Mouse (Mus musculus): Measurements from ENCODE around the gene Hmcn2. TPM values are rescaled to one million over a fixed set of nuclear protein-coding genes. Genes with fewer than 3 reads are reported as not detected.

The Hmcn2 gene
- polyA plus RNA-seq, 1 experiment from 2014 or later = 0.20 TPM

DNA sequence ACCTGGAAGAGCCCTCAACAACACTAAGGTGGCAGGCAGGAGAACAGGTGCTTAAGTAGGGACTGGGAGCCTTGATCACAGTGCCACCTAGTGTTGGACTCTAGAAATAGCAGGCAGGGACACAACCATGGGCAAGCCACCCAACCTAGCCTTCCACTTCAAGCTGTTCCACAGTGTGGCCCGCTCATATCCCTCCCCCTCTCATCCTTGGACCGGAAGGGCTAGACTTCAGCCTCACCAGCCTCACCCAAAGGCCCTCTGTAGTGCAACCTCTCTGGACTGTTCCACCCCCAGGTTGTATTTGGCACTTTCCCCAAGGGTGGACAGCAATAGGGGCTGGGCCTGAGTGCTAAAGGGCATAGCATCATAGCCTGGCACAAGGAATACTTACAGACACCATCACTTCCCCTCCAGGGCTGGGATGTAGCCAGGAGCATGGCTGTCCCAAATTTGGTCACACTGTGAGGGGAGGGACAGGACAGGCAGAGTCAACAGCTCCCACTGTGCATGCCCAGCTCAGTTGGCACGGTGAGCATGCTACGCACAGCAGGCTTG is 67.2 kb downstream of the Hmcn2 start:
- Histone ChIP-seq H3K9me3 (ENCODE audit: low read length) (no peaks in the 10 kb centered on the region), H3K9ac (replicated peaks) (no peak overlapping the region), H3K36me3 (replicated peaks; ENCODE audit: insufficient read depth, low read length) (no peaks in the 10 kb centered on the region), H3K4me1 (ENCODE audit: insufficient read depth) (no peaks in the 10 kb centered on the region), H3K4me2 (ENCODE audit: low read depth, low read length) (no peak overlapping the region), H3K27ac (ENCODE audit: low read depth) (no peak overlapping the region), H3K27me3 (ENCODE audit: insufficient read depth, low read length) (0 out of 2 replicates have a peak, but pooled peaks cover 6% of the 10 kb centered on the region), H3K4me3 (ENCODE audit: low read depth, low read length) (no peak overlapping the region)
- no peak for ATAC-seq
- TF ChIP-seq CTCF (IDR thresholded peaks at IDR 0.05; ENCODE audit: low read depth) (peak; percentile 81), EP300 (IDR thresholded peaks at IDR 0.05; ENCODE audit: low read depth) (no peak)
- DNase-seq = peak; percentile 45
- 49% methylated on average over 4 of the region's 4 CpGs for WGBS (ENCODE audit: insufficient replicate concordance)

DNA sequence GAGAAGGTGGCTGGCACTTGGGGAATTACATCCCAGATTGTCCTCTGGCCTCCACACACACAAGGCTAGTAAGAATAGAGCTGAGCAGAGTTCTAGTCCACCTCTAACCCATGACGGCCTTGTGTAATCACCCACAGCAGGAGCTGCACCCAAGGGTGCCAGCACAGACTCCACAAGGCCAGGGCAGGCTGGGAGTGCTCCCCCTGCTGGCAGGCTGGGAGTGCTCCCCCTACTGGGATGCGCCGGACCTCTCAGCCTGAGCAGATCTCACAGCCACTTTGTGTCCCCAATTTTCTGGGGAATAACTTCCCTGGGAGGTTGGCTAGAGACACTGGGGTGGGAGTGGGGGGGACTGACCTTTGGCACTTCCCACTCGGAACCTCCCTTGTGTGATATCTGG is 68.7 kb downstream of the Hmcn2 start:
- Histone ChIP-seq H3K27me3 (ENCODE audit: insufficient read depth, low read length) (0 out of 2 replicates have a peak, but pooled peaks cover 6% of the 10 kb centered on the region), H3K9me3 (ENCODE audit: low read length) (no peaks in the 10 kb centered on the region), H3K36me3 (replicated peaks; ENCODE audit: insufficient read depth, low read length) (no peaks in the 10 kb centered on the region), H3K9ac (replicated peaks) (no peak overlapping the region), H3K4me1 (ENCODE audit: insufficient read depth) (no peaks in the 10 kb centered on the region), H3K4me3 (ENCODE audit: low read depth, low read length) (no peak overlapping the region), H3K27ac (ENCODE audit: low read depth) (no peak overlapping the region), H3K4me2 (ENCODE audit: low read depth, low read length) (no peak overlapping the region)
- peak; percentile 72 for DNase-seq
- 19% methylated on average over 4 of the region's 4 CpGs for WGBS (ENCODE audit: insufficient replicate concordance)
- no peak for TF ChIP-seq EP300 (IDR thresholded peaks at IDR 0.05; ENCODE audit: low read depth)
- peak; percentile 84 for TF ChIP-seq CTCF (IDR thresholded peaks at IDR 0.05; ENCODE audit: low read depth)
- no peak for ATAC-seq

DNA sequence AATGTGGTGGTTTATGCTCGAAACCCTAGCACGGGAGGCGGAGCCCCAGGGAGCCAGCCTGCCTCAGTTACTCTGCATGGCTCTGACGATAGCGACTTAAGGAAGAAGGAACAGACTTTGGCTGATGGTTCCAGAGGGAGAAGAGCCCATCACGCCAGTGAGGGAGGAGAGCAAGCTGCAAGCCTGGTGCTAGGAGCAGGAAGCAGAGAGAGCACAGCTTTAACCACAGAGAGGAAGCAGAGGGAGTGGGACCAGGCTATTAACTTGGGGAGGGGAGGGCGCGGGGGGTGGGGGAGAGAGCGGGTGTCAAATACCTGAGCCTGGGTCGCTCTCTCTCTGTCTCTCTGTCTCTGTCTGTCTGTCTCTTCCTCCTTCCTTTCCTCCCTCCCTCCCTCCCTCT is 102.8 kb downstream of the Hmcn2 start:
- no peak overlapping the region for H3K9ac ChIP-seq (replicated peaks)
- no peaks in the 10 kb centered on the region for H3K36me3 ChIP-seq (replicated peaks; ENCODE audit: insufficient read depth, low read length)
- 0 out of 2 replicates have a peak, but pooled peaks cover 5% of the 10 kb centered on the region for H3K27me3 ChIP-seq (ENCODE audit: insufficient read depth, low read length)
- ATAC-seq (no peak), DNase-seq (no peak)
- H3K27ac ChIP-seq (ENCODE audit: low read depth) = no peak overlapping the region
- no peak overlapping the region for H3K4me3 ChIP-seq (ENCODE audit: low read depth, low read length)
- H3K9me3 ChIP-seq (ENCODE audit: low read length) = no peaks in the 10 kb centered on the region
- 37% methylated on average over 10 of the region's 10 CpGs for WGBS (ENCODE audit: insufficient replicate concordance)
- no peak for TF ChIP-seq CTCF (IDR thresholded peaks at IDR 0.05; ENCODE audit: low read depth)
- no peaks in the 10 kb centered on the region for H3K4me1 ChIP-seq (ENCODE audit: insufficient read depth)
- no peak overlapping the region for H3K4me2 ChIP-seq (ENCODE audit: low read depth, low read length)

DNA sequence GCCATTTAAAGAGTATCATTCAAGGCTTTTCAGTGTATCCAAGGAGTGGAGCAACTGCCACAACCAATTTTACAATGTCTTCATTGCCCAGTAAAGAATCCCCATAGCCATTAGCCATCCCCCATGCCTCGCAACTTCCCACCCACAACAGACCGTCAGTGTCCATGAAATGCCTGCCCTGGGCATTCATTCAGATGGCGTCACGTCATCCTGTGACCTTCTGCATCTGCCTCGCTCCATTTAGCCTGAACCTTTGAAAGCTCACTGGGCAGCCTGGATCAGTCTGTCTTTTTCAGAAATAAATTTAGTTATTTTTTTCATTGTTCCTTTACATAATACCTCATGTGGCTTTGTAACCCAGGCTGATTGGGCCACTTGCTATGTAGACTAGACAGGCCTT is 103.8 kb downstream of the Hmcn2 start:
- DNase-seq = no peak
- no peak overlapping the region for H3K4me2 ChIP-seq (ENCODE audit: low read depth, low read length)
- no peak overlapping the region for H3K27ac ChIP-seq (ENCODE audit: low read depth)
- no peak for TF ChIP-seq EP300 (IDR thresholded peaks at IDR 0.05; ENCODE audit: low read depth)
- TF ChIP-seq CTCF (IDR thresholded peaks at IDR 0.05; ENCODE audit: low read depth) = no peak
- H3K27me3 ChIP-seq (ENCODE audit: insufficient read depth, low read length) = 0 out of 2 replicates have a peak, but pooled peaks cover 5% of the 10 kb centered on the region
- no peaks in the 10 kb centered on the region for H3K9me3 ChIP-seq (ENCODE audit: low read length)
- H3K36me3 ChIP-seq (replicated peaks; ENCODE audit: insufficient read depth, low read length) = no peaks in the 10 kb centered on the region
- ATAC-seq = no peak
- no peak overlapping the region for H3K4me3 ChIP-seq (ENCODE audit: low read depth, low read length)
- WGBS (ENCODE audit: insufficient replicate concordance) = 72% methylated on average over 5 of the region's 5 CpGs
- H3K4me1 ChIP-seq (ENCODE audit: insufficient read depth) = no peaks in the 10 kb centered on the region
- H3K9ac ChIP-seq (replicated peaks) = no peak overlapping the region

DNA sequence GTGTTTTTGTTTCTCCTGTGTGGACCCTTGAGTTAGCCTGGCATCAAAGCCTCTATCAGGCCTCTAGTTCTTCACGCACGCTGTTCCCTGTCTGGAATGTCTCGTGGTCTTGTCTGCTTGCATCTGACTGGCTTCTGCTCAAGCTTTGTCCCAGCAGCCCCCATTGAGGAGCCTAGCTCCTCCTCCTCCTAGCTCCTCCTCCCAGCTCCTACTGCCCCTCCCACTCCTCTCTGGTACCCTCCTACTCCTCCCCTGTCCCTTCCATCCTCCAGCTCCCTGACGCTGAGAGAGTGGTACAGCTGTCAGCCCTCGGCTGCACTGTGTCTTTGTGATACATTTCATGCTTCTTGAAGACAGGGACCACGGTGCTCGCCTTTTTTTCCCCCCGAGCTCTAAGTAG is 104.4 kb downstream of the Hmcn2 start:
- Histone ChIP-seq H3K4me3 (ENCODE audit: low read depth, low read length) (no peak overlapping the region), H3K9me3 (ENCODE audit: low read length) (no peaks in the 10 kb centered on the region), H3K27me3 (ENCODE audit: insufficient read depth, low read length) (0 out of 2 replicates have a peak, but pooled peaks cover 5% of the 10 kb centered on the region), H3K27ac (ENCODE audit: low read depth) (no peak overlapping the region), H3K4me1 (ENCODE audit: insufficient read depth) (no peaks in the 10 kb centered on the region), H3K36me3 (replicated peaks; ENCODE audit: insufficient read depth, low read length) (no peaks in the 10 kb centered on the region), H3K9ac (replicated peaks) (no peak overlapping the region), H3K4me2 (ENCODE audit: low read depth, low read length) (no peak overlapping the region)
- WGBS (ENCODE audit: insufficient replicate concordance) = 39% methylated on average over 8 of the region's 8 CpGs
- no peak for DNase-seq
- ATAC-seq = no peak
- TF ChIP-seq EP300 (IDR thresholded peaks at IDR 0.05; ENCODE audit: low read depth) = no peak

DNA sequence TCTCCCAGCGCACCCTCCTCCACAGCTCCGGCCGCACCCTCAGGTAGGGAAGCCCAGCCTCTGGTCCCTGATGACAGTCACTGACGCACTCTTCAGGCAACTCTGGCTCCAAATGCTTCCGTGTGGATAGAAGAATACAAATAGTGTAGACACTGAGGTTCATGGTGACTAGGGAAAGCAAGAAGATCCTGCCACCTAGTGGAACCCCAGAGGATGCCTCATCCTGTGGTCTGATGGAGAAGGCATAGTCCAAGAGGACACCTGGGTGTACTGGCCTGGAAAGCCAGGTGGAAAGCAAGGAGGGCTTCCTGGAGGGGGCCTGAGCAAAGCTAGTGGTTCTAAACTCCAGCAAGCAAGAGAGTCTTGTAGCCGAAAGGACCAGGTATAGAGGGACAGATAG is 106.7 kb downstream of the Hmcn2 start:
- no peaks in the 10 kb centered on the region for H3K36me3 ChIP-seq (replicated peaks; ENCODE audit: insufficient read depth, low read length)
- no peaks in the 10 kb centered on the region for H3K4me1 ChIP-seq (ENCODE audit: insufficient read depth)
- H3K27ac ChIP-seq (ENCODE audit: low read depth) = no peak overlapping the region
- no peak overlapping the region for H3K4me3 ChIP-seq (ENCODE audit: low read depth, low read length)
- H3K4me2 ChIP-seq (ENCODE audit: low read depth, low read length) = no peak overlapping the region
- H3K27me3 ChIP-seq (ENCODE audit: insufficient read depth, low read length) = 0 out of 2 replicates have a peak, but pooled peaks cover 5% of the 10 kb centered on the region
- 75% methylated on average over 6 of the region's 6 CpGs for WGBS (ENCODE audit: insufficient replicate concordance)
- H3K9ac ChIP-seq (replicated peaks) = no peak overlapping the region
- ATAC-seq = no peak
- TF ChIP-seq CTCF (IDR thresholded peaks at IDR 0.05; ENCODE audit: low read depth) = peak; percentile 58
- TF ChIP-seq EP300 (IDR thresholded peaks at IDR 0.05; ENCODE audit: low read depth) = no peak
- H3K9me3 ChIP-seq (ENCODE audit: low read length) = no peaks in the 10 kb centered on the region
- DNase-seq = no peak

DNA sequence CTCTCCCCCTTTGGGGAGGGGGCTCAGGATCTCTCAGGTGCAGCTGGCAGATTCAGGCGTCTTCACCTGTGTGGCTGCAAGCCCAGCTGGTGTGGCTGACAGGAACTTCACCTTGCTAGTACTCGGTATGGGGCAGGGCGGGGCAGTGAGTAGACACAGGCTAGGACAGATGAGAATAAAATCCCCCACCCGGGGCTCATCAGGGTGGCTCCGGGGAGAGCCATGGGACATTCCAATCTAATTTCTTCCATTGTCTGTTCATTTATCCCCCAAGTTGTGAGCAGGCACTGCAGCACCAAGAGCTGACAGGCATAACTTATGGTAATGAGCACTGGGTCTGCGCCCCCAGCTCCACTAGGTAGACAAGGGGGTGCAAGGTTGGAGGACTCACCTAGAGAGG is 108.4 kb downstream of the Hmcn2 start:
- H3K4me3 ChIP-seq (ENCODE audit: low read depth, low read length) = no peak overlapping the region
- TF ChIP-seq EP300 (IDR thresholded peaks at IDR 0.05; ENCODE audit: low read depth) = no peak
- TF ChIP-seq CTCF (IDR thresholded peaks at IDR 0.05; ENCODE audit: low read depth) = no peak
- no peaks in the 10 kb centered on the region for H3K9me3 ChIP-seq (ENCODE audit: low read length)
- no peaks in the 10 kb centered on the region for H3K27me3 ChIP-seq (ENCODE audit: insufficient read depth, low read length)
- no peak for ATAC-seq
- no peak overlapping the region for H3K9ac ChIP-seq (replicated peaks)
- WGBS (ENCODE audit: insufficient replicate concordance) = 51% methylated on average over 6 of the region's 6 CpGs
- DNase-seq = no peak
- no peak overlapping the region for H3K27ac ChIP-seq (ENCODE audit: low read depth)
- no peaks in the 10 kb centered on the region for H3K4me1 ChIP-seq (ENCODE audit: insufficient read depth)
- no peaks in the 10 kb centered on the region for H3K36me3 ChIP-seq (replicated peaks; ENCODE audit: insufficient read depth, low read length)
- H3K4me2 ChIP-seq (ENCODE audit: low read depth, low read length) = no peak overlapping the region

Data from liver, postnatal 0 days (tissue).